Mouse (Mus musculus) NIH3T3 (cell line): ENCODE data around the gene Dcn.

Experiments used
- DNase-seq: peaks from one replicate; pipeline ENCODE4 v3.0.0-alpha.2; 2012; ENCODE audit warnings: low read depth

Dcn gene

DNA sequence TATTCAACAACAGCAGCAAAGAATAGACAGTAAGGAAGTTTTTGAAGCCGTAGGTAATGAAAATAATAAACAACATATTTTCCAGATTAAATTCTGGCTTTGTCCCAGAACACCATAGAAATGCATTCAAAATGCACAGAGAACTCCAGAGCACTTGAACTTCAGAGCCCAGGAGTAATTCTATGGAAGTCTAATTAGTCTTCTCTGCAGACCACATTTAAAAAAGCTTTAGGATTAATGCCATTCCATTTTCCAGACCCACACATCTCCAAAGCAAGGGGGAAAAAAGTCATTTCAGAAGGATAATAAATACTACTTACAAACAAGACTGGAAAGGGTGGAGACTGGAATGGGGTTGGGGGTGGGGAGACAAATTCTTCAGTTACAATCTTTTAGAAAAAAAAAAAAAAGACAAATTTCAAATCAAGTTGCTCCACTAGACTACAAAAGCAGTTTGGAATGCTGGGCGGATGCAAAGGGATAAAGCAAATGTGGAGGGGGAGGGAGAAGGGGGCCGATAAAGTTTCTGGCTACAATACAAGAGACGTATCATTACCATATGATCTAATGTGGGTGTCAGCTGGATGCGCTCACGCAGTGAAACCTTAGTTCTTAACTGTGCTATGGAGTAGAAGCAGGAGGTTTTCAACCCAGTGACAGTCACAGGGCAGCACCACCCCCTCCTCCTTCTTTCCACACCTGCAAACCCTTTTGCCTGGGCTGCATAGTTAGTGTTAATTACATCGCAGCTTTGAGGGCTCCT, at the start of gene Dcn:
Gene Dcn (plus strand): TSS at position 606 of the 763 bp plus-strand sequence.
- peak; percentile 90 for DNase-seq

- peak; percentile 70 for DNase-seq
Measured at GRCm38 (mm10) chr10:97436662-97437061, 42.7 kb upstream of the Dcn start.

DNA sequence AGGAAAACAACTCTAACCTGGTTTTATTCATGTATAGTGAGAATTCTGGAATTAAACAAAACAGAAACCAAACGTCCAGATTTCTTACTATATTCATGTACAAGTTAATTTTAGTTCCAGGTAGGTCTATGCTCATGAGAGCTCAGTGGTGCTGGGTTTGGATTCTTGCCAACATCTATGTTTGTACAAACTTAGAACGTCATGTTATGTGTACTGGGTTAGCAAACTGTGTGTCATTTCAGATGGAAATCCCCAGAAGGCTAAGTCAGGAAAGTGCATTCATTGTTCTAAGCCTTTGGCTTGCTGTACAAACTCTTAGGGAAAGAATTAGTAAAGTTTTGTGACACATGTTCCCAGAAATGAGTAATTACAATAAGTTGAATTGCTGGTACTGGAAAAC, 37.1 kb upstream of the Dcn start:
- DNase-seq = peak; percentile 69

DNA sequence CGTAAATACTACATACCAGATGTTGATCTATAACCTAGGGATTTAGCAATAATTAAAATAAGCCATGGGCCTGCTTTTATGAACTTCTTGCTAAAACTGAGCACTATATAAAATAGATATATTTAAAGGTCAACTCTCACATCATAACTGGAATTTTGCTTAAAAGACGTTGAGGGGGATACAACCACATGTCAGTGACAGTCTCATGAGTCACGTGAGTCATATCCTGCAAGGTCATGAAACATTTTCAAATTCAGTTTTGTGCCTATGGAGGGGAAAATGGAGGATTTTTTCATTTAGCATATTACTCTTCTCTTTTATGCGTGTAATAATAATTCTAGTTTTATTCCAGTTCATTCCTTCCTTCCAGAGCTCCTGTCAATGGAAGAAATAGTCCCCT, 32.9 kb upstream of the Dcn start:
- DNase-seq = peak; percentile 56

- no peak for DNase-seq
Measured at GRCm38 (mm10) chr10:97452886-97453285, 26.5 kb upstream of the Dcn start.

DNA sequence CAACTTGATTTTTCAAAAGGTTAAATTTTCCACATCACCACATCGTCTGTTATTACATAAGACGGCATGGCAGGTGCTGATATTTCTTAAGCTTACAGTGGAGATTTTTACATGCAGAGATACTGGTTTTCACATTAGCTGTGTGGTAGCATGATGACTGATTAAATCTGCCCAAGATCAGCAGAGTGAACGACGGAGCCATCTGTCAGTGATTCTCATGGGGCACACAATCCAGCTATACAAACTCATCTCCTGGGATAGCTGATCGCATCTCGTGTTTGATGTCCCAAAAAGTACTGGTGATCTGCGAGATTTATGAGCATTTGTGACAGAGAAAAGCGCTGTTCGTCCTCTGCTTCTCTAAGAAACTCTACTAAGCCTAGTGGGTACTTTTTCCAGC, 25.9 kb upstream of the Dcn start:
- no peak for DNase-seq

- DNase-seq = no peak
Measured at GRCm38 (mm10) chr10:97456993-97457392, 22.4 kb upstream of the Dcn start.

GRCm38 (mm10) chr10:97466818-97467217, 12.6 kb upstream of the Dcn start:
- DNase-seq = peak; percentile 47

GRCm38 (mm10) chr10:97469411-97470140, 9.8 kb upstream of the Dcn start:
- peak; percentile 60 for DNase-seq

DNA sequence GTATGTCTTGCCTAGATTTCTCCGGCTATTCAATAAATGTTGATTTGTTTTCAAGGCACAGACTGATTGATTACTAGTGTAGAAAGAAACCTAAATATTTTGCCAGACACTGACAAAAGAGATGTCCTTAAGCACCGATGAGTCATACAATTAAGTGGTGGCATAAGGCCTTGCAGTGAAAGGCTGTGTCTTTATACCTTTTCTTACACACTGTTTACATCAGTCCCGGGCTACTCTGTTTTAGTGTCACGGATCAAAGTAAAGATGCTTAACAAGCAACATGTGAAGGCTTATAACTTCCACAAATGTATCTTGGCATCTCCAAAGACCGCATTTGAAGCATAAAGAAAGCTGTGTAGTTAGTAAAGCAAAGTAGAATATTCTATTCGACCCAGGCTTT, 3.9 kb upstream of the Dcn start:
- DNase-seq = peak; percentile 38

DNA sequence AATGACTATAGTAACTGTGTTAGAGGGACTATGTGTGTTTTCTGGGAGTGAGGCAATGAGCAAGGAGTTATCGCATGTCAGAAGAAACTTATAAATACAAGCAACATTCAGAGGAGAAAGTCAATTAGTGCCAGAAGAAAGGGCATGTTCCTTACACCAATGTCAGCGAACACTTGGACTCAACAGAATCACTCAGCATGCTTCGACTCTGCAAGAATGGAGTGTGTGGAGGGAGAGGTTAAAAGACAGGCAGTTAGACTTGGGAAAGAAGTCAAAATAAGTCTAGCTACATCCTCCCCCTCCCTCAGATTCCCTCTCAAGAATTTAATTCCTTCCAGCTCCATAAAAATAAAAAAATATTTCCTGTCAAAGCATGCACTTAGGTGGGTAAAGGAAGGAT, 1.1 kb upstream of the Dcn start:
- DNase-seq = peak; percentile 51

DNA sequence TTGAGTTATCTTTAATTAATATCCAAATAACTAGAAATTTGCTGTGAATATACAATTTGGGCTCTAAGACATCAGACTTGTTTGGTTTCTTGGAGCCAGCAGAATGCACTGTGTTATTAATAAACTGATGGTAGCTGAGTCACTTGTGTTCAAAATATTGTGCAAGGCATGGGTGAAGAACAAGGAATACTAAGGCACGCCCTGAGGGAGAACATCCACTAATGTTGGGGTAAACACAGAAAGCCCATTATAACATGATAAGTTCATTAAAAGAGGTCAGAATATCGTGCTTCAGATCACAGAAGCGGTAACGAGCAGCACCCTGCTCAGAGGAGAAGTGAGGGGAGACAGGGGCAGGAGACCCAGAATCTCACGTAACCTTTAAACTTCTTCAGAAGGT, 2.7 kb downstream of the Dcn start:
- peak; percentile 56 for DNase-seq

GRCm38 (mm10) chr10:97484049-97484448, 4.6 kb downstream of the Dcn start:
- DNase-seq = peak; percentile 64

GRCm38 (mm10) chr10:97485151-97485550, 5.7 kb downstream of the Dcn start:
- DNase-seq = no peak

DNA sequence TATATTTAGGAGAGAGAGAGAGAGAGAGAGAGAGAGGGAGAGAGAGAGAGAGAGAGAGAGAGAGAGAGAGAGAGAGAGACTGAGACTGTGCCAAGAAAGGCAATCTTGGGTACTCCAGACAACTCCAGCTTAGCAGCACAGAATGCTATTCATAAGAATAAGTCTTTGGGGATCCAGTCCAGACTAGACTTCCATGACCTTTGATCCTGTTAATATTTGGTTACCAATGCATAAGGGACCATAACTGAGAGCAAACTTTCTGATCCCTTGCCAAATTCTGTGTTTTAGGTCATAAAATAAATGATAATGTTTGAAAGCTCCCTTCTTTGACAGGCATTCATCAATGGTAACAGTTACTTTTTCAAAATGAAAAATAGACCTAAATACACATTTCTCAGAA, 6.7 kb downstream of the Dcn start:
- DNase-seq = no peak

GRCm38 (mm10) chr10:97487269-97487989, 8.0 kb downstream of the Dcn start:
- no peak for DNase-seq

- DNase-seq = no peak
Measured at GRCm38 (mm10) chr10:97492367-97492980, 13.1 kb downstream of the Dcn start.

GRCm38 (mm10) chr10:97497646-97498045, 18.2 kb downstream of the Dcn start:
- DNase-seq = no peak

DNA sequence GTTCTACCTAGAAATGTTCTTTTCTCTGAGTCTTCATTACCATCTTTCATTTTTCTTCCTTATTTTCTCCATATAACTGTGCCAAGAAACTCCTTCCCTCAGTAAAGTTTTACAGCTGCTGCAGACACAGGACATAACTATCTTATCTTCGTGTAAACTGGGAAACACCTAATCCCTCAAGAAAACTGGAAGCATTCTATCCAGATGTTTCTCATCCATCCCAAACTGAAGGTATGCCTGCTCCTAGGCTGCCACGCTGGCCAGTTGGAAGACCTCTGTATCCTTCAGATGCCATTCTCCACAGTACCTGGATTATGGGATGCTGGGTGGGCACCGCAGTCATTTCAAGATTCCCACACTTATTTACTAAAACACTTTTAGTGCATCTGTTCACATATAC, 44.0 kb downstream of the Dcn start:
- no peak for DNase-seq

- peak; percentile 69 for DNase-seq
Measured at GRCm38 (mm10) chr10:97535697-97536096, 56.3 kb downstream of the Dcn start.

DNA sequence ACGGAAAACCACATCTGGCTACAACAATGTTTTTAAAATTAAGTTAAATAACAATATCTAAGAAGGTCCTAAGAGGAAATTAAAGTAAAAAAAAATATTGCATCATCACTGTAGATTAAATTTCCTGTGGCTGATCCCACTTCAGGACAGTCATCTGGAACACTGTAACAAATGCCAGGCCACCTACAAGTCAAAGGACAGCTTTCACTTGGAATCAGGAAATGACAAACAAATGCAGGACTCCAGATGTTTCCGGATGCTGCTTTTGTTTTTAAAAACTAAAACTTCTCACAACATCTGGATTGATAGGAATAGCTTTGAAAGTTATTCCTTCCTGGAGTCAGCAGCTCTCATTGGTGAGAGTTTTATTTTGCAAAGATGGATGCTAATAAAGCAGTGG, 57.5 kb downstream of the Dcn start:
- peak; percentile 42 for DNase-seq

- no peak for DNase-seq
Measured at GRCm38 (mm10) chr10:97538202-97538601, 58.8 kb downstream of the Dcn start.
